Mouse (Mus musculus): ENCODE results near the gene Plekha7.

GRCm38 (mm10) chr7:116226316-116226715 lies 81.9 kb downstream of the Plekha7 start:
- no peak for TF ChIP-seq CTCF (IDR thresholded peaks at IDR 0.05; ENCODE audit: insufficient read depth, low read length)
- TF ChIP-seq POLR2A (IDR thresholded peaks at IDR 0.05; ENCODE audit: borderline replicate concordance, extremely low read depth, low read depth, low read length) = no peak

Measured in lung, adult 2 months (tissue).